Mouse (Mus musculus): Measurements from ENCODE around the gene Ssx2ip. TPM values are rescaled to one million over a fixed set of nuclear protein-coding genes. Genes with fewer than 3 reads are reported as not detected.
"Not testable (repeated sequence)": the region's sequence is repeated elsewhere in the genome, so short reads cannot be mapped to it uniquely, and the experiment has no call there.

Ssx2ip gene
- total RNA-seq, 2 experiments from 2014 or later, result 6.4 to 6.6 TPM

- no peak for DNase-seq (ENCODE audit: low spot score in 2 of 2)
Observed at GRCm38 (mm10) chr3:146397847-146398246, 6.6 kb upstream of the Ssx2ip start.

GRCm38 (mm10) chr3:146399203-146399602 lies 5.2 kb upstream of the Ssx2ip start:
- DNase-seq (ENCODE audit: low spot score in 2 of 2), result no peak

- no peak for DNase-seq (ENCODE audit: low spot score in 2 of 2)
Observed at GRCm38 (mm10) chr3:146403770-146404169, 672 bp upstream of the Ssx2ip start.

GRCm38 (mm10) chr3:146405213-146406006 lies 968 bp downstream of the Ssx2ip start:
- DNase-seq (ENCODE audit: low spot score in 2 of 2), result no peak

GRCm38 (mm10) chr3:146406007-146406341 lies 1.5 kb downstream of the Ssx2ip start:
- DNase-seq (ENCODE audit: low spot score in 2 of 2), result no peak

- DNase-seq (ENCODE audit: low spot score in 2 of 2), result no peak
Observed at GRCm38 (mm10) chr3:146407086-146407721, 2.8 kb downstream of the Ssx2ip start.

- DNase-seq (ENCODE audit: low spot score in 2 of 2), result no peak
Observed at GRCm38 (mm10) chr3:146410114-146410513, 5.7 kb downstream of the Ssx2ip start.

GRCm38 (mm10) chr3:146412008-146412407 lies 7.6 kb downstream of the Ssx2ip start:
- no peak for DNase-seq (ENCODE audit: low spot score in 2 of 2)

GRCm38 (mm10) chr3:146412480-146412879 lies 8.0 kb downstream of the Ssx2ip start:
- no peak for DNase-seq (ENCODE audit: low spot score in 2 of 2)

- no peak for DNase-seq (ENCODE audit: low spot score in 2 of 2)
Observed at GRCm38 (mm10) chr3:146413016-146413415, 8.6 kb downstream of the Ssx2ip start.

- DNase-seq (ENCODE audit: low spot score in 2 of 2), result no peak
Observed at GRCm38 (mm10) chr3:146413992-146414391, 9.6 kb downstream of the Ssx2ip start.

- no peak for DNase-seq (ENCODE audit: low spot score in 2 of 2)
Observed at GRCm38 (mm10) chr3:146414555-146414954, 10.1 kb downstream of the Ssx2ip start.

- no peak for DNase-seq (ENCODE audit: low spot score in 2 of 2)
Observed at GRCm38 (mm10) chr3:146417873-146418272, 13.4 kb downstream of the Ssx2ip start.

GRCm38 (mm10) chr3:146418901-146419300 lies 14.5 kb downstream of the Ssx2ip start:
- no peak for DNase-seq (ENCODE audit: low spot score in 2 of 2)

GRCm38 (mm10) chr3:146419534-146419933 lies 15.1 kb downstream of the Ssx2ip start:
- no peak for DNase-seq (ENCODE audit: low spot score in 2 of 2)

- no peak for DNase-seq (ENCODE audit: low spot score in 2 of 2)
Observed at GRCm38 (mm10) chr3:146419992-146420537, 15.6 kb downstream of the Ssx2ip start.

- no peak for DNase-seq (ENCODE audit: low spot score in 2 of 2)
Observed at GRCm38 (mm10) chr3:146421787-146422186, 17.3 kb downstream of the Ssx2ip start.

GRCm38 (mm10) chr3:146423710-146424109 lies 19.3 kb downstream of the Ssx2ip start:
- DNase-seq (ENCODE audit: low spot score in 2 of 2), result no peak

- no peak for DNase-seq (ENCODE audit: low spot score in 2 of 2)
Observed at GRCm38 (mm10) chr3:146424306-146424900, 20.0 kb downstream of the Ssx2ip start.

GRCm38 (mm10) chr3:146425902-146426301 lies 21.5 kb downstream of the Ssx2ip start:
- DNase-seq (ENCODE audit: low spot score in 2 of 2), result no peak

- DNase-seq (ENCODE audit: low spot score in 2 of 2), result no peak
Observed at GRCm38 (mm10) chr3:146426489-146426888, 22.0 kb downstream of the Ssx2ip start.

GRCm38 (mm10) chr3:146433063-146433462 lies 28.6 kb downstream of the Ssx2ip start:
- not testable (repeated sequence) for DNase-seq (ENCODE audit: low spot score in 2 of 2)
